Mouse (Mus musculus) adrenal gland, adult 18-20 months (tissue): ENCODE results near the gene Mybbp1a. TPM values are rescaled to one million over a fixed set of nuclear protein-coding genes. Genes with fewer than 3 reads are reported as not detected.
A peak's percentile ranks its signal among the peaks of the same experiment; 100 is the strongest.
"Not testable (repeated sequence)": the region's sequence is repeated elsewhere in the genome, so short reads cannot be mapped to it uniquely, and the experiment has no call there.

ENCODE experiments used
- DNase-seq, 2 experiments: peaks; one replicate each; pipeline ENCODE4 v3.0.0; 2021 to 2022; ENCODE audit warnings: low spot score in 2 of 2
- total RNA-seq, 2 experiments: library from RNA; stranded (reverse); gene quantifications; 1 replicate in 1 of 2; 2 replicates in 1 of 2; pipeline ENCODE4 v1.2.3; 2021

The Mybbp1a gene
- total RNA-seq, 2 experiments from 2014 or later = 75.1 to 86.3 TPM

DNA sequence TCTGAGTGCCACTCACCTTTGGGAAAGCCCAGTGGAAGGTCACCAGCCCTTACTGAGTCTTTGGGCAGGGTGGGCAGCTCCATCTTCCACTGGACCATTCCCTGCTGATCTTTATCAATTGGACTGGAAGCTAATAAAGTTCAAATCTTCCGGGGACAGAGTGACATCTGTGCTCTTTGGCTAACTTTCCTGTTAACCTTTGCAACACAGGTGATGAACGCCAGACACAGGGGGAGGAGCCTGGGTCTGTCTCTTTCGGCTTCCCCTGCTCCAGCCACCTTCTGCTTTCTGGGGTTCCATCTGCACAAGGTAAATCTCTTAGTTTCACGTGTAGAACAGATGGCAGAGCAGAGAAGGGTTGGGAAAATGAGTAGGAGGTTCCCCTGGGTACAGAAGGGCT is 2.7 kb upstream of the Mybbp1a start:
- no peak for DNase-seq

DNA sequence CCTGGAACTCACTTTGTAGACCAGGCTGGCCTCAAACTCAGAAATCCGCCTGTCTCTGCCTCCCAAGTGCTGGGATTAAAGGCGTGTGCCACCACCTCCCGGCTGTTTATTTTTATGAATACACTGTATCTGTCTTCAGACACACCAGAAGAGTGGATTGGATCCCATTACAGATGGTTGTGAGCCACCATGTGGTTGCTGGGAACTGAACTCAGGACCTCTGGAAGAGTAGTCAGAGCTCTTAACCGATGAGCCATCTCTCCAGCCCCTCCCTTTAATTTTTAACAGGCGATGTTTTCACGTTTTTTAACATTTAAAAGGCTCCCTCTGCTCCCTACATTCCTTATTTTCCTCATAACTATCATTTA is 574 bp upstream of the Mybbp1a start:
- DNase-seq = not testable (repeated sequence)

- DNase-seq = no peak
Observed at GRCm38 (mm10) chr11:72446311-72447105, 5.4 kb downstream of the Mybbp1a start.

DNA sequence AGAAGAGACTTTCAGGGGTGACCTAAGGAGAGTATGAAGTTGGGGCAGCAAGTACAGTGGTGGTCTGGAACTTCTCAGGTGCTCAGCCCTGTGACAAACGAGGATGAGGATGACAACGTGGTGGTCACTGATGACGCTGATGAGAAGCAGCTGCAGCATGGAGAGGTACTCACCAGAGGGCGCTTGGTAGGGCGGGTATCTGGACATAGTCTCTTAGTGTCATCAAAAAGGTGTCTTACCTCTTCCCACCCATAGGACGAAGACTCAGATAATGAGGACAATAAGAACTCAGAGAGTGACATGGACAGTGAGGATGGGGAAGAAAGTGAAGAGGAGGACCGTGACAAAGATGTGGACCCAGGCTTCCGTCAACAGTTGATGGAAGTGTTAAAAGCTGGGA is 6.3 kb downstream of the Mybbp1a start:
- no peak for DNase-seq

DNA sequence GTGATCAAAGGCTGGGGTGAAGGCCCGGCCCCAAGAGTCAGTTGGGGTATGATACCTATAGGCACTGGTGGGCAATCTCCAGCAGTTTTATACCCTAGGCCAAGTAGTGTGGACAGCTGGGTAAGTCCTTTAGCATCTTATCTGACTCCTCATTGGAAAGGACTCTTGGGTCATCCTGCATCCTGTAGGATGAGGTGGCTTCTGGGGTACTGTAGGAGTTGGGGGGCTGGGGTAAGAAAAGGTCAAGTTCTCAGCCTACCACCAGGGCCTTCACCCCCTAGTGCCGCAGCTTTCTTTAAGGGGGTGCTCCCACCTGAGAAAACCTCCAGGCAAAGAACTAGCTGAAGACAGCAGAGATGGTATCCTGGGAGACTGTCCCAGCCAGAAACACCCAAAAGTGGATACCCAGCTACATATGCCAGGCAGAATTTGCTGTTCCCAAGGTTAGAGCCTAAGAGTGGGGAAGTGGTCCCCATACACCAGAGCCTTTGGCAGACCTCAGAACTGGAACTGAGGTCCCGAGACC is 11.0 kb downstream of the Mybbp1a start:
- DNase-seq = no peak

- no peak for DNase-seq
Observed at GRCm38 (mm10) chr11:72453105-72453953, 12.2 kb downstream of the Mybbp1a start.

DNA sequence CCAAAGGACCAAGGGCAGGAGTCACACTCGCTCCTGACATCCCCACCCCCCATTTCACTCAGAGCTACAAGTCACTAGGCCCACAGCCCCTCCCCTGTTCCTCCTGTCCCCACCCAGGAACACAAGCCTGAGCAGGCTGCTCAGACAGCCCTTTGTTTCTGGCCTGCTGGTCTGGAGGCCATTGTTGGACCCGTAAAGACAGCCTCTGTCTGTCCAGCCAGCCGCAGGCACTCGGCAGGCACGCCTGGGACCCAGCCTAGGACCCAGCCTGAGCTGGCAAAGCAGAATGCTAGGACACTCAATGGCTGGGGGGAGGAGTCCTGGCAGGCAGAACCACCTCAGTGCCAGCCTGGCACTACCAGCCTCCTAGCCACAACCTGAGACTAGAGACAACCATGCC is 14.5 kb downstream of the Mybbp1a start:
- DNase-seq = no peak

GRCm38 (mm10) chr11:72457995-72458496 is 16.9 kb downstream of the Mybbp1a start:
- DNase-seq = no peak

GRCm38 (mm10) chr11:72458502-72458901 is 17.3 kb downstream of the Mybbp1a start:
- DNase-seq = no peak

- DNase-seq = no peak
Observed at GRCm38 (mm10) chr11:72461500-72461981, 20.4 kb downstream of the Mybbp1a start.

GRCm38 (mm10) chr11:72464821-72465220 is 23.7 kb downstream of the Mybbp1a start:
- DNase-seq = no peak

- no peak for DNase-seq
Observed at GRCm38 (mm10) chr11:72465978-72466693, 25.0 kb downstream of the Mybbp1a start.

GRCm38 (mm10) chr11:72466694-72467507 is 25.7 kb downstream of the Mybbp1a start:
- DNase-seq = no peak

DNA sequence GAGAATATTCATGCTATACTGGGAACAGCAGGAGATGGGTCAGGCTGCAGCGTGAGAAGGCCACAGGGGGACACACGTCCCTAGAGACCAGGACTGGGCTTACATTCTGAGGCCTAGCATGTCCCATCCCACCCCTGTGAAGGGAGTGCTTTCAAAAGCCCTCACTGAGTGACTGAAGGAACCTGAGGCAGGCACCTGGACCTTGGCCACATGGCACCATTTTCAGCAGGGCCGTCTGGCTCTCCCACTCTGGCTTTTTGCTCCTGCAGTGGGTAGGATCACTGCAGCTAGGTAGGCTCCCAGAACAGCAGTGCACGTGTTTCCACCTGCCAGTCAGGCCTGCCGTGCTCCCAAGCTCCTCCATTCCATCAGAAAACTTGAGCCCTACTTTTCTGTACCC is 27.4 kb downstream of the Mybbp1a start:
- DNase-seq = no peak

DNA sequence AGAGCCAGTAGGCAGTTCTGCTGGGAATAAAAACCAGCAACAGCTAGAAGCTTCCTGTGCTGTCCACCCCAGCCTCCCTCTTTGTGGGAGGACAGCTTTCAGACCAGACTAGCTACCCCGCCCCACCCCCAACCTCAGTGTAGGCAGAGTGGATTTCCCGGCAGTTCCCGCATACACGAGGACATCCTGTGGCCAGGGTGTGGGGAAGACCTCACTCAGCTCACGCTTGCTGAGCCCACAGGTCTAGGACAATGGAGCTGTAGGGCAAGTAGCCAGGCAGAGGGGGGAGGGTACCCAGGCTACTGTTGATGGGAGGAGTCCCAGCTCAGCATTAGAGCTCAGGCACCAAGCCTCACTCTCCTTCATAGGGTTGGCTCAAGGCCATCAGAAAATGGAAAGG is 28.1 kb downstream of the Mybbp1a start:
- peak; percentile 15 to 41 for DNase-seq

- no peak for DNase-seq
Observed at GRCm38 (mm10) chr11:72470004-72470403, 28.8 kb downstream of the Mybbp1a start.

DNA sequence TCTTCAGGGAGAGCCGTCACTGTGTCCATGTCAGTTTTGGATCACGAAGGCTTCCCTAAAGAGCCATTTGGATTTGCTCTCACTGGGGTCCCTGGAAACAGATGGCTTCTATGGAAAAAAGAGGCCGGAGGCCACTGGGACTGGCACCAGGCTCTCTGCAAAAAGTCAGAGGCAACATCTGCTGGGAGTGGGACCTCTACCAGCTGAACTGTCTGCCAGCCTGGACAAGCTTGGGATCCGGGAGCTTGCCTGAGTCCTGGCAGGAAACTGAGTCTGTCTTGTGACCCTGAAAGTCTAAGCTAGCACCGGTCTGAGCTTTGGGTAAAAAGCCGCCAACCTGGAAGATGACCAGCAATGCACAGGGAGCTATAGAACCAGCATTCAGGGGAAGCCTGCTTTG is 30.2 kb downstream of the Mybbp1a start:
- no peak for DNase-seq

DNA sequence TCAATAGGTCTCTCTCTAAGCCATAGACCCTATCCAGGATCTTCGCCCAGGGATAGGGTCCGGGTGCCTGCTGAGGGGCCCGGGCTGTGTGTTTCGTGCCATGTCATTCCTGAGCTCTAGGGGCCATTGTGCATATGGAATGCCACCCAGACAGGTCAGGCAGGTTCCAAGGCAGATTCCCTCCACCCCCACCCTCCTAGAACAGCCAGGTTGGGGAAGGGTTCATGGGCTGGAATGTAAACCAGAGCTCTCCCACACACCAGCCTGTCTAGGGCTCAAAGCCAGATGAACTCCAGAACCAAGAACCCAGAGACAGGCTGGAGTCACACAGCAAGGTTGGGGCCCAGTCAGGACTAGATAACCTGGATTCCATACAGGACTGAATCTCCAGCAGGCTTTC is 32.4 kb downstream of the Mybbp1a start:
- no peak for DNase-seq

- DNase-seq = no peak
Observed at GRCm38 (mm10) chr11:72474926-72475325, 33.8 kb downstream of the Mybbp1a start.

- DNase-seq = no peak
Observed at GRCm38 (mm10) chr11:72475408-72475807, 34.3 kb downstream of the Mybbp1a start.
